Mouse (Mus musculus) left cerebral cortex, adult 9 months (tissue): Measurements from ENCODE around the gene Zfp944.
"Not testable (repeated sequence)": the region's sequence is repeated elsewhere in the genome, so short reads cannot be mapped to it uniquely, and the experiment has no call there.

Experiments
- DNase-seq, 2 experiments: peaks; one replicate each; pipeline ENCODE4 v3.0.0; 2022; ENCODE audit warnings: low spot score in 2 of 2

Gene Zfp944

DNA sequence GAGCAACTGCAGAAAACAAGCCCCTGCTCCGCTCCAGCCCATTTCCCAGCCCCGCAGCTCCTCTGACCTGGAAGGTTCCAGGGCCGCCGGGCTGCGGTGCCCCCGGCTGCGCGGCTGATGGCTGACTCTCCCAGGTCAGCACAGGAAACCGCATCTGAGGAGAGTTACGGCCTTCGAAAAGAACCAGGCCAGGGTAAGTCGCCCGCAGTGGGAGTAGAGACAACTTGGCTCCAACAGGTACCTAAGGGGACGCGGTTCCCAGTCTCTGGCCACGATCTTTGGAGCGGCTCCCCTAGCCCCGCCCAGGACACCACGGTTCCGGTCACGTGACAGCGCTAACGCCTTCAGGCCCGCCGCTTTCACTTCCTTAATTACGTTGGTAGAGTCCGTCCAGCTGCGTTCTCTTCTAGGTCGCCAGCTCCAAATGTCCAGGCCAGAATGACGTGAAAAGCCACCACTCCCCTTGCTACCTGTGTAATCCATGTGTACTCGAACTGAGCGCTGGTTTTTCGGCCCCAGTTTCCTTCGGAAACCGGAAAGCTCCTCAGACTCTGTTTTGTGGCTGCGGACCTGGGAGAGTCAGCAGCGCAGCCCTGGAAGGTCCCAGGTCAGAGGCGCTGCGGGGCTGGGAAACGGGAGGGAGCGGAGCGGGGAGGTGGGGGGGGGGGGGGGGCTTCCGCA, at the start of gene Zfp944, which contains the start of gene Zfp758:
Zfp944 (minus strand) TSS at position 300 of the 681 bp plus-strand sequence.
Zfp758 (plus strand) TSS at position 353 of the 681 bp plus-strand sequence.
- peak; percentile 10 to 50 for DNase-seq

- no peak for DNase-seq
These were observed 49.6 kb upstream of the Zfp944 start for GRCm38 (mm10) chr17:22410756-22411155.

DNA sequence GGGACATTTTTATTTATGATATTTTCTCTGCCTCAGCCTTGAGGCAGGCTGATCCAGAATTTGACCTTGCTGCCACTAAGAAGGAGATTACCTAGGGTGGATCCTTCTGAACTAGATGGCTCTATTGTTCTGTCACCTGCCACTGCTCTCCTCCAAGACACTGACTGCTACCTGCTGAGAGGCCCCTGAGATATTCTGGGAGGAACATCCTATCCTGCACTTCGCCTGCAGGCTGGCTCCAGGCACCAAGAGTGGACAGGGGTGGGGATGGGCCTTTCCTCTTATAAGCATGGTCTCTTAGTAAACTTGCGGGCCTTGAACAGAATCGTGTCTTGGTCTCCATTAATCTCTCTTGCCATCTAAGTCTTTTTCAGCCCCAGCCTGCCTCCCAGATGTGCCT, 2.7 kb upstream of the Zfp944 start:
- no peak for DNase-seq

DNA sequence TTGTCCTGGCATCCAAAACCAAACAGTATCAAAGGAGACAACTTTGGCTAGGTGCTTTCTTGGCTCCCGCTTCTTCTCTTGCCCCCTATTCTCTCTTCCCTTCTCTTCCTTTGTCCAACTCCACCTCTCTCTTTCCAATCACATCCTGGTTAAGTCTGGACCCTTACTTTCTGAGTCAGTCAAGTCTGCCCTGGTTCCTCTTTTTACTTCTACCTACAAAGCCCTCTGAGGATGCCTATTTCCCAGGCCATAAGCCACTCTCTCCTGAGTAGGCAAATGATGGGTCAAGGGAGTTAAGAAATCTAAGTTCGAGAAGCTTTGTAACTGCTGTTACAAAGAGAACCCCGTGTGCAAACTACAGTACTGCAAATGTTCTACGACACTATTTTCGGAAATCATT, 628 bp downstream of the Zfp944 start:
- no peak for DNase-seq

DNA sequence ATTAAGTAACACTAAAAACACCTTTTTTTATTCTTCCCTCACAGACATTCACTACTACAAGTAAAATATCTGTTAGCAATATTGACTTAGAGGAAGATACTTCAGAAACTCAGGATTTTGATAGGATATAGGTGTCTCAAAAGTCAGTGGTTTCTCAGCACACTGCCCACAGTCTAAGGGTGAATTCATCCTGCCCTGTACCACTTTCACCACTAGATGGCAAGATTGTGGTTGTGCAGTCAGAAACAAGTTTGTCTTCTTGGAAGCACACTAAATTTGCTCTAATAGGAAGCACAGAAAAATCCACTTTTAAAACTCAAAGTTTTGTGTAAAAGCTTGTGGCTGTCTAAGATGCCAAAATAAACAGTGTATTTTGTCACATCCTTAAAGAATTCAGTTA, 8.4 kb downstream of the Zfp944 start:
- peak in 1 of 2 experiments; percentile 51 for DNase-seq

- not testable (repeated sequence) for DNase-seq
These were observed 46.0 kb downstream of the Zfp944 start for GRCm38 (mm10) chr17:22315247-22315646.

GRCm38 (mm10) chr17:22314730-22315226, 46.4 kb downstream of the Zfp944 start, which contains the start of gene CT030661.1:
CT030661.1 (minus strand) TSS chr17:22314837.
- DNase-seq = peak; percentile 92 to 96

- DNase-seq = not testable (repeated sequence)
These were observed 47.0 kb downstream of the Zfp944 start for GRCm38 (mm10) chr17:22314219-22314618.
